Mouse (Mus musculus): ENCODE data around the gene Amfr.

Amfr gene

GRCm38 (mm10) chr8:93981679-93982215, 30.9 kb downstream of the Amfr start:
- no peak for DNase-seq (ENCODE audit: low read depth, low spot score)

DNA sequence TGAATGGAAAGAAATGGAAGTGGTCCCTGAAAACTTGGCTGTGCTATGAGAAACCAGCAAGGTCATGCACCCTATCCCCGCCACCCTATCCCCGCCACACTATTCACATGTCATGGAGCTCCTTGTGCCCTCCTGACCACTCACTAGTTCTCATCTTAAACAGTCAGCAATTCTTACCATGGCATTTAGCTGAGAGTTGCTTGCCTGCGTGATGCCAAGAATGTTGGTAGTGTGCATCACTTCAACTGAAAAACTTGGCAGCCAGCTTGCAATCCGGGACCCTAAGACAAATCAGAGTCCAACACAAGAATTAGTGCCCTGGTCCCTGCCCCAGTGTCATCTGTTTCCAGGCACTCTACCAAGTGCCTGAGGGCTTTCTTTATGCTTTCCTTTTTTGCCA, 32.5 kb downstream of the Amfr start:
- no peak for DNase-seq (ENCODE audit: low read depth, low spot score)

DNA sequence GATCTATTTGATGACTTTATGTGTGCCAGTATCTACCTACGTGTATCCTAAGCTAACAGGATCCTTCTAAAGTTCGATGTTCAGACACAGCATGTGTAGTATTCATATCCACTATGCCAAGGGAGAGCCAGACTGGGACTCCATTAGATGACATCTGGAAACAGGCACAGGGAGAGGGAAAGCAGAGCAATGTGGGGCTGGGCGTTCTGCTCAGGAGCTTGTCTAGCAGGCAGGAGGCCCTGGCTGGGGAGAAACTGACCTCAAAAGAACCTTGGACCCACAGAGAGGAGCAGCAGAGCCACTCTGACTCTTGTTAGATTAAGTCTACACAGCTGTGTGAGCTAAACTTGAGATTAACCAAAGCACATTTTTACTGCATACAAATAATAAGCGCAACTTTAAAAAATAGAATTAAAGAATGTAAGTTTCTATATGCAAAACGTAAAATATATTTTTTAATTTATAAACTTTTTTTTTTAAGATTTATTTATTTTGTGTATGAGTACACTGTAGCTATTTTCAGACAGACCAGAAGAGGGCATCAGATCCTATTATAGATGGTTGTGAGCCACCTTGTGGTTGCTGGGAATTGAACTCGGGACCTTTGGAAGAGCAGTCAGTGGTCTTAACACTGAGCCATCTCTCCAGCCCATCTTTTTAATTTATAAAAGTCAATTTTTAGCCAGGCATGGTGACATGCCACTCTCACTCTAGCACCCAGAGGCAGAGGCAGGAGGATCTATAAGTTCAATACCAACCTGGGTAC, 36.0 kb downstream of the Amfr start:
- no peak for DNase-seq (ENCODE audit: low read depth, low spot score)

- DNase-seq (ENCODE audit: low read depth, low spot score): no peak
Observed at GRCm38 (mm10) chr8:93975358-93975757, 37.3 kb downstream of the Amfr start.

DNA sequence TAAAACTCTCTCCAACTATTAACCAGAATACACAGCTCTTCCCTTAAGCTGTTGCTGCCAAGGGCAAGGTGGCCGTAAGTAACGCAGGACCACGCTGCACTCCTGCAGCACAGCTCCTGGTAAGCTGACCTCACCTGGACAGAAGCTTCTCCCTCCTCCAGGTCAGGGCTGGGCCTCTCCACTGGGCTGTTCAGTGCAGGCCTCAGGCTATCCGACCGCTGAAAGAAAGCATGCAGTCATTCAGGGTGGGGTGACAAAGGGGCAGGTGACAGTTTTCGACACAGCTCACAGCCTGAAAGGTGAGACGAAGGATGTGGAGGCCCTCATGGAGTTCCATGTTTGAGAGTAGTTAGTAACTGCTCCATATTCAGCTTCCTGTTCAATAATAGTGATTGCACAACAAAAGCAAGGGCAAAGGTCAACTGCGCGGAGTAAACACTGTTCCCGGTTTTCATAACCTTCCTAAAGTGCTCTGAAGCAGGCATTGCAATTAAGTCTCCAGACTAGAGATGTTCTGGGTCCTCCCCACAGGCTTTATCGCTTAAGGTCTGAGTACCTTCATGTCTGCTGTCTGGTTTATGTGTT, 37.9 kb downstream of the Amfr start:
- DNase-seq (ENCODE audit: low read depth, low spot score): no peak

DNA sequence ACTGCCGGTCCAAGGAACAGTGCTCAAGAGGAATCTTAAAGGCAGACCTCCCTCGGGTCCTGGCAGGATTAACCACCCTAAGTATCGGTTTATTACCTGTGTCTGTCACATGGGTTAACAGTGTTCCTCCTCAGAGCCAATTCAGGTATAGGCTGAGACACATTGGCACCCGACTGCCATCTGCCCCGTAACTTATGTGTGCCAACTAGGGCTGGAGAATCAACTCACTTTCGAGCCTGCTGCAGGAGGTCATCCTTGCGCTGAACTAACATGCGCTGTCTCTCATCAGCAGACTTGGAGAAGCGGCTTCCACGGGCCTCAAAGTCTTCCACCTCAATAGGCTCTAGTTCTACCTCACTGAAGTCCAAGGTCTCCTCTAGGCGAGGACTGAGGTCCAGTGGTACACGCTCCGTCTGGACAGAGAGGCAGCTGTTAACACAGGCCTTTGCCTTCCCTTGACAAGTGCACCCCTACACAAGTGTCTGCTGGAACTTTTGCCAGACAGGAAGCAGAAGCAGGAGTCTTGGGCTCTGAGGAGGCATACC, 38.7 kb downstream of the Amfr start:
- no peak for DNase-seq (ENCODE audit: low read depth, low spot score)

GRCm38 (mm10) chr8:93972971-93973734, 39.5 kb downstream of the Amfr start:
- no peak for DNase-seq (ENCODE audit: low read depth, low spot score)

DNA sequence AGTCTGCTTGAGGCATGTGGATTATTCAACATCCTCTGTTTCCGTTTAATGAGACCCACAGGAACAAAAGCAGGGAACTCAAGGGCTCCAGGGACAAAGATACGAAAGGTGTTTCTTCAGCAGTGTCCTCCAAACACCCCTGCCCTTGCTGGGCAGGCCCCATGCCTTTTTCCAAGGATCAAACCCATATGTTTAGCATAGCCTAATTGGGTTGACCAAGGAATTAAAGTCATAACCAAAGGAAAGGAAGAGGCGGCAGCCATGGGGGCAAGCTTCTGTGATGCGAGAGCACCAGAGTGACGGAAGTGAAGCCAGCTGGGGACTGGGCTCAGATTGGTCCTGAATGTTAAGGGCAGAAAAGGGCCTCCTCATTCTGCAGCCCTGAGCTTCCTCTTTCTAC, 40.4 kb downstream of the Amfr start:
- DNase-seq (ENCODE audit: low read depth, low spot score): no peak

GRCm38 (mm10) chr8:93971451-93971850, 41.2 kb downstream of the Amfr start:
- DNase-seq (ENCODE audit: low read depth, low spot score): no peak

DNA sequence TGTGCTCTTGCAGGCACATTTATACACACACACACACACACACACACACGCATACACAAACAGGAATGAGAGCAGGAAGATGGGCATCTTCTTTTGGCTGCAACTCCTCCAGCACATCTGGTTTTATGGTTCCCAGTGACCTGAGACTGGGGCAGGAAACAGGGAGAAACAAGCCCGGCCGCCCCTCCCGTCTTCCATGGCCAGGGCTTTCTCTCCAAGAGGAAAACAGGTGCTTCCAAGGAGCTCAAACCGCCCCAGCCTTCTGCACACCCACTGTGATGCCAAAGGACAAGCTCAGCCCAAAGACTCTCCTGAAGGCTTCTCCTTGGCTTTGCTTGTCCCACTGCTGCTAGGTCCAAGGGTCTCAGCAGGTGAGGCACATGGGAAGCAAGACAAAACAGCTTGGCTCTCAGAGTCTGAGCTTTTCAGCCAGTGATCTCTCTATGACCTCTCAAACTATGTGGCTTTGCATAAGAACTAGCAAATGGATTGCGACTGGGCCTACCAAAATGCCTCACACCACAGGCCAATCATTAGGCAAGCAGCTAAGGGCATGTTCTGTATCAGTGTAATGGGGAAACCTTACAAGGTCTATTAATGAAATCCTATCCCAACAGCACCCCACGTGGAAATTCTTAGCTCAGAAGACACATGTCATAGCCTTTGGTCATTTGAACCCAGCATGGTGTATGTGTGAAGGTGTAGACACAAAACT, 42.9 kb downstream of the Amfr start:
- no peak for DNase-seq (ENCODE audit: low read depth, low spot score)

GRCm38 (mm10) chr8:93968293-93968692, 44.3 kb downstream of the Amfr start:
- DNase-seq (ENCODE audit: low read depth, low spot score): no peak

- DNase-seq (ENCODE audit: low read depth, low spot score): no peak
Observed at GRCm38 (mm10) chr8:93960909-93961308, 51.7 kb downstream of the Amfr start.

DNA sequence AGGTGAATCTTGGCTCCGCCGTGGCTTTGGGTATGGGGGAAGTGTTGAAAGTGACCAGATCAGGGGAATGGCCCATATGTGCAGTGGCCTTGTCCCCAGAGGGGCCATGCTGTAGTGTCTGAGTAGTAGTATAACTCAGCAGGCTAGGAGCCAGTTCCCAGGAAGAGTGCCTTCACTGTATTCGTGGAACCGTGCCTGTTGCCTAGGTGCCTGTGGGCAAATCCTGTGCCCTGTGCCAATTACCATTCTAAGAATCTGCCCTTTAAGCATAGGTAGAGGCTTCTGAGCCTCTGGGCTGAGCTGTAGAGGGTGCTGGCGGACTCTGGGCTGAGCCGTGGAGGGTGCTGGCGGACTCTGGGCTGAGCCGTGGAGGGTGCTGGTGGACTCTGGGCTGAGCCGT, 54.2 kb downstream of the Amfr start:
- DNase-seq (ENCODE audit: low read depth, low spot score): no peak

DNA sequence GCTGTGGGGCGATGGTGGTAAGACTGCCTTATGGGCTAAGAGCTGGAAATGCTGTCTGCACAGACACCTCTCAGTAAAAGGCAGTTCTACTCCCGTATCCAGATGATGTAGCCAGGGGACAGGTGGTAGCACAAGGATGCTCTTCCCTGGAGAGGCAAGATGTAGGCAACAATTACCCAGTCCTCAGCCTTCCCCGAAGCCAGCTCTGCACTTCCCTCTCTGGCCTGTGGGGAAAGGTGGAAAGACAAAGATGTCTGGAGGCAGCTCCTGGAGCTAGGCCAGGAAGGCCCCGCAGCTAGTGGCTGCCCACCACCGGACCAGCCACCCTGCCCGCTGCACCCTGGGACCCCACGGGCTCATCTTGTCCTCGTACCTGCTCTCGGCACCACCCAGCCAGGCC, 60.1 kb downstream of the Amfr start:
- DNase-seq (ENCODE audit: low read depth, low spot score): no peak

DNA sequence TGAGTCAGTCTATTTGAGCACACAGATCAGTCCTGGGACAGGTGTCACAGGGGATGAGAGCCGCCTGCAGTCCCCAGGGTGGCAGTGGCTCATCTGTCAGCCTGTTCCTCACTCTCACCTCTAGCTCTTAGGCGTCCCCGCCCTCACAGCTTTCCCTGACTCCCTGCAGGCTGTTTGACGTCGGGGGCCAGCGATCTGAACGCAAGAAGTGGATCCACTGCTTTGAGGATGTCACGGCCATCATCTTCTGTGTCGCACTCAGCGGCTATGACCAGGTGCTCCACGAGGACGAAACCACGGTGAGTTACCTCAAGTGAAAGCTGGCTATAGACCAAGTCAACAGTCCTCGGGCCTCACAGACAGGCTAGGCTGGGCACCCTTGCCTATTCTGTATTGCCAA, 62.5 kb downstream of the Amfr start:
- DNase-seq (ENCODE audit: low read depth, low spot score): no peak

- no peak for DNase-seq (ENCODE audit: low read depth, low spot score)
Observed at GRCm38 (mm10) chr8:93946397-93946796, 66.2 kb downstream of the Amfr start.

GRCm38 (mm10) chr8:93945781-93946180, 66.9 kb downstream of the Amfr start:
- DNase-seq (ENCODE audit: low read depth, low spot score): no peak

DNA sequence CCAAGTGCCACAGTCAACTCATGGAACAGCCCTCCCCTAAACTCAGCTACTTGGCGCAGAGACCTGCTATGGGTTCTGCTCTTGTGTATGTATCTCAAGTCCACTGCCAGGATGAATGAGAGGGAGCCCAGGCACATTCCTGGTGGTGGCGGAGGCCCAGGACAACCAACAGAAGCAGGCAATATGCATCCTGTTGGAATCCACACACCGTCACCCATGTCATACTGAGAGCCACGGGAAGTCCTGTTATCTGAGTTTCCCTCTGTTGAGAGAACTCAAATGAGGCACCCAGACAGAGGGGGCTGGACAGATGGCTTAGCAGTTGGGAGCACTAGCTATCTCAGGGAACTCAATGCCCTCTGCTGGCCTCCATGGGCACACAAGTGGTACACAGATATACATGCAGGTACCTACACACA, 71.0 kb downstream of the Amfr start:
- DNase-seq (ENCODE audit: low read depth, low spot score): no peak

GRCm38 (mm10) chr8:93940542-93941423, 71.9 kb downstream of the Amfr start:
- no peak for DNase-seq (ENCODE audit: low read depth, low spot score)

DNA sequence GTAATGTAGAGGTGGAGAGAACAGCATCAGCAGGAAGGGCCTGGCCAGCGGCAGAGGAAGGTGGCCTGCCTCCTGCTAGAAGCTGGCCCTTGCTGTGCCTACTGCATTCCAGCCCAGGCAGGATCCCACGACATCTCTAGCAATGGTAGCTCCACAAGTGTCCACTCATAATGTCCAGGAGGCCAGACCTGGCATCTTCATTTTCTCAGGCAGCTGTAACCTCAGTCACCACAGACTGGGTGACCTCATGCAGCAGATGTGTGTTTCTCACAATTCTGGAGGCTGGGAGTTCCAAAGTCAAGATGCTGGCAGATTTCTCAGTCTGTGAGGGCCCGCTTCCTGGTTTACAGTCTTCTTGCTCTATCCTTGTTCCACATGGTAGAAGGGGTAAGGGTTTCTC, 74.4 kb downstream of the Amfr start:
- no peak for DNase-seq (ENCODE audit: low read depth, low spot score)

GRCm38 (mm10) chr8:93933288-93933687, 79.4 kb downstream of the Amfr start:
- DNase-seq (ENCODE audit: low read depth, low spot score): no peak
